Mouse (Mus musculus) intestine, postnatal 0 days (tissue): ENCODE results near the gene Klhl29. TPM values are rescaled to one million over a fixed set of nuclear protein-coding genes. Genes with fewer than 3 reads are reported as not detected.

Experiments used
- ATAC-seq: fragments of 200-750 bp; cut with Nextera tagmentation; 2 replicates; pipeline ENCODE4 v1.8.0; 2017; ENCODE audit warnings: mild to moderate bottlenecking, moderate TSS enrichment, moderate library complexity
- H3K27ac ChIP-seq: fragments of 300-500 bp; sonication (generic); 2 replicates; pipeline ENCODE4 v1.5.1; 2014; ENCODE audit warnings: mild to moderate bottlenecking, low read depth, low read length, moderate library complexity
- H3K27me3 ChIP-seq: fragments of 300-500 bp; sonication (generic); replicated peaks from 2 replicates; pipeline ENCODE4 v1.6.1; 2014; ENCODE audit warnings: low read length, mixed read lengths; ENCODE audit not compliant: control insufficient read depth, insufficient read depth
- H3K36me3 ChIP-seq: fragments of 300-500 bp; sonication (generic); 2 replicates; pipeline ENCODE4 v1.6.1; 2014; ENCODE audit warnings: mild to moderate bottlenecking, moderate library complexity; ENCODE audit not compliant: control insufficient read depth, insufficient read depth
- H3K4me1 ChIP-seq: fragments of 300-500 bp; sonication (generic); replicated peaks from 2 replicates; pipeline ENCODE4 v1.6.1; 2014; ENCODE audit warnings: antibody characterized with exemption, low read length, mixed read lengths; ENCODE audit not compliant: control insufficient read depth, insufficient read depth
- H3K4me2 ChIP-seq: fragments of 300-500 bp; sonication (generic); replicated peaks from 2 replicates; pipeline ENCODE4 v1.6.1; 2014; ENCODE audit warnings: low read depth, mild to moderate bottlenecking, moderate library complexity
- H3K4me3 ChIP-seq: fragments of 300-500 bp; sonication (generic); 2 replicates; pipeline ENCODE4 v1.5.1; 2014; ENCODE audit warnings: low read depth, low read length
- H3K9ac ChIP-seq: fragments of 300-500 bp; sonication (generic); 2 replicates; pipeline ENCODE4 v1.6.1; 2014; ENCODE audit warnings: mild to moderate bottlenecking, low read depth, low read length
- H3K9me3 ChIP-seq: fragments of 300-500 bp; sonication (generic); 2 replicates; pipeline ENCODE4 v1.6.1; 2016; ENCODE audit warnings: mixed run types; ENCODE audit not compliant: control insufficient read depth
- CTCF ChIP-seq: sonication (generic); IDR thresholded peaks from 2 replicates; pipeline ENCODE4 v1.5.1; 2016; ENCODE audit warnings: low read depth, mild to moderate bottlenecking, control low read depth, antibody characterized with exemption, moderate library complexity
- WGBS: fragments of 180-500 bp; shearing (Covaris S2); extraction: QIAGEN DNeasy Blood & Tissue Kit; methylation state at CpG from one replicate; pipeline ENCODE4 v1.1.7; 2014; 5-methylcytosine and 5-hydroxymethylcytosine counted together
- polyA plus RNA-seq: library from polyadenylated mRNA; unstranded; fragments of >200 nt; fragmentation: Nextera tagmentation; extraction: Ambion mirVana; gene quantifications from 2 replicates; pipeline ENCODE4 v1.2.1, GENCODE M21; 2015

The Klhl29 gene
- polyA plus RNA-seq, 1 experiment from 2014 or later, result 0.34 TPM

- Histone ChIP-seq H3K4me1 (no peaks in the 10 kb centered on the region), H3K27me3 (no peaks in the 10 kb centered on the region), H3K9ac (no peak overlapping the region), H3K4me3 (no peak overlapping the region), H3K27ac (no peak overlapping the region), H3K4me2 (no peak overlapping the region), H3K36me3 (no peaks in the 10 kb centered on the region), H3K9me3 (no peaks in the 10 kb centered on the region)
- 81% methylated on average over 2 of the region's 2 CpGs for WGBS
- TF ChIP-seq CTCF, result no peak
- ATAC-seq, result no peak
Measured at GRCm38 (mm10) chr12:5334175-5334574, 41.3 kb downstream of the Klhl29 start.

- no peak overlapping the region for H3K4me3 ChIP-seq
- no peak overlapping the region for H3K9ac ChIP-seq
- H3K27ac ChIP-seq, result no peak overlapping the region
- H3K4me1 ChIP-seq, result no peaks in the 10 kb centered on the region
- no peaks in the 10 kb centered on the region for H3K9me3 ChIP-seq
- no peak for TF ChIP-seq CTCF
- no peak overlapping the region for H3K4me2 ChIP-seq
- H3K36me3 ChIP-seq, result no peaks in the 10 kb centered on the region
- WGBS, result 52% methylated on average over 13 of the region's 13 CpGs
- no peak; the same call in 1 of the 2 replicates for ATAC-seq
- H3K27me3 ChIP-seq, result no peaks in the 10 kb centered on the region
Measured at GRCm38 (mm10) chr12:5331810-5332484, 43.5 kb downstream of the Klhl29 start.

- TF ChIP-seq CTCF, result no peak
- Histone ChIP-seq H3K27me3 (no peaks in the 10 kb centered on the region), H3K9me3 (no peaks in the 10 kb centered on the region), H3K9ac (no peak overlapping the region), H3K27ac (no peak overlapping the region), H3K36me3 (no peaks in the 10 kb centered on the region), H3K4me2 (no peak overlapping the region), H3K4me3 (no peak overlapping the region), H3K4me1 (no peaks in the 10 kb centered on the region)
- no peak for ATAC-seq
- 74% methylated on average over 6 of the region's 6 CpGs for WGBS
Measured at GRCm38 (mm10) chr12:5330496-5331070, 44.9 kb downstream of the Klhl29 start.

- 78% methylated on average over 9 of the region's 9 CpGs for WGBS
- Histone ChIP-seq H3K9ac (no peak overlapping the region), H3K9me3 (no peaks in the 10 kb centered on the region), H3K4me3 (no peak overlapping the region), H3K4me1 (no peaks in the 10 kb centered on the region), H3K36me3 (no peaks in the 10 kb centered on the region), H3K4me2 (no peak overlapping the region), H3K27me3 (no peaks in the 10 kb centered on the region), H3K27ac (no peak overlapping the region)
- TF ChIP-seq CTCF, result no peak
- ATAC-seq, result no peak
Measured at GRCm38 (mm10) chr12:5322444-5323087, 52.9 kb downstream of the Klhl29 start.

- H3K4me2 ChIP-seq, result no peak overlapping the region
- H3K9me3 ChIP-seq, result no peaks in the 10 kb centered on the region
- no peak overlapping the region for H3K27ac ChIP-seq
- no peaks in the 10 kb centered on the region for H3K4me1 ChIP-seq
- WGBS, result 80% methylated on average over 3 of the region's 3 CpGs
- no peak overlapping the region for H3K4me3 ChIP-seq
- no peak for TF ChIP-seq CTCF
- no peak overlapping the region for H3K9ac ChIP-seq
- no peak for ATAC-seq
- no peaks in the 10 kb centered on the region for H3K36me3 ChIP-seq
- H3K27me3 ChIP-seq, result no peaks in the 10 kb centered on the region
Measured at GRCm38 (mm10) chr12:5321017-5321416, 54.5 kb downstream of the Klhl29 start.

- 54% methylated on average over 12 of the region's 12 CpGs for WGBS
- no peak for ATAC-seq
Measured at GRCm38 (mm10) chr12:5319359-5319973, 56.0 kb downstream of the Klhl29 start.

More at GRCm38 (mm10) chr12:5319359-5319973, 56.0 kb downstream of the Klhl29 start:
- Histone ChIP-seq H3K4me3 (no peak overlapping the region), H3K9me3 (no peaks in the 10 kb centered on the region), H3K4me1 (no peaks in the 10 kb centered on the region), H3K27me3 (no peaks in the 10 kb centered on the region), H3K4me2 (no peak overlapping the region), H3K27ac (no peak overlapping the region), H3K9ac (no peak overlapping the region), H3K36me3 (no peaks in the 10 kb centered on the region)
- no peak for TF ChIP-seq CTCF
